Mouse (Mus musculus) layer of hippocampus, adult 6 months (tissue): ENCODE measurements around the gene Wrb. TPM values are rescaled to one million over a fixed set of nuclear protein-coding genes. Genes with fewer than 3 reads are reported as not detected.

Experiments used
- long read RNA-seq, 2 experiments: library from polyadenylated mRNA; unstranded; transcript quantifications; one replicate each; pipeline ENCODE4 v2.0.0; 2019 to 2020
- polyA plus RNA-seq: library from polyadenylated mRNA; unstranded; fragments of <200 nt; fragmentation: Nextera tagmentation; gene quantifications from 2 replicates; pipeline ENCODE4 v1.2.3, GENCODE M21; 2021

Wrb gene
- 101 and 131 TPM in 2 replicates for polyA plus RNA-seq
- long read RNA-seq, experiment 1, transcript Wrb-201 (5 exons, 2,495 nt) = major isoform, 131 of 206 reads
- long read RNA-seq, experiment 1, partial matches to known transcripts = 68 of 206 reads
- long read RNA-seq, experiment 1, other reads (novel, unspliced or antisense) = 3 of 206 reads
- long read RNA-seq, experiment 2, transcript Wrb-205 (3 exons, 406 nt) = minor isoform, 6 of 644 reads
- long read RNA-seq, experiment 2, transcript Wrb-201 (5 exons, 2,495 nt) = major isoform, 597 of 644 reads
- long read RNA-seq, experiment 2, partial matches to known transcripts = 5 of 644 reads
- long read RNA-seq, experiment 2, other reads (novel, unspliced or antisense) = 32 of 644 reads

DNA sequence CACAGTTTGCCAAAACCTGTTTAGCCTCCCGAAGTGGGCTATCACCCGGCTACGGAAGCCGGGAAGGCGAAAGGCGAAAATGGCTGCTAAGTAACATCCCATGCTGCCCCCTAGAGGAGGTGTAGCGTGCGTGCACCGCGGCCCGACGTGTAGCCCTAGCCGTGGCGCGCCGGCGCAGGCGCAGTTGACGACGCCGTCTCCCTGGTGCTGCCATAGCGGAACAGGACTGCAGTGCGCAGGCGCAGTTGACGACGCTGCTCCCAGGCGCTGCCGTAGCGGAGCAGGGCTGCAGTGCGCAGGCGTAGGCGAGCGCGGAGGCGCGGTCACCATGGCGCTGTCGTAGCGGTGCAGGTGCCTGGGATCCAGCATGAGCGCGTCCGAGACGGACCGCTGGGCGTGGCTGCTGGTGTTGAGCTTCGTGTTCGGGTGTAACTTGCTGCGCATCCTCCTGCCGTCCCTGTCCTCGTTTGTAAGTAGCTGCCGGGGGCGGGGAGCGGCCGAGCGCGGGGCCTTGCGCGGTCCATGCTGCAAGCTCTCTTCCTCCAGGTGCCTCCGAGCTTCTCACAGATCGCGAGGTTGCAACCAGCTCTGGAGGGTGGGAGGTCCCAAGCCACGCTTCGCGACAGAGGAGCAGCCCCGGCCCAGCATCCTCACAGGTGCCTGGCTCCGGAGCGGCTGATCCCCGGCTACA is at the start of gene Wrb:
TSS of gene Wrb (plus strand) at position 298 of the 691 bp plus-strand sequence.

DNA sequence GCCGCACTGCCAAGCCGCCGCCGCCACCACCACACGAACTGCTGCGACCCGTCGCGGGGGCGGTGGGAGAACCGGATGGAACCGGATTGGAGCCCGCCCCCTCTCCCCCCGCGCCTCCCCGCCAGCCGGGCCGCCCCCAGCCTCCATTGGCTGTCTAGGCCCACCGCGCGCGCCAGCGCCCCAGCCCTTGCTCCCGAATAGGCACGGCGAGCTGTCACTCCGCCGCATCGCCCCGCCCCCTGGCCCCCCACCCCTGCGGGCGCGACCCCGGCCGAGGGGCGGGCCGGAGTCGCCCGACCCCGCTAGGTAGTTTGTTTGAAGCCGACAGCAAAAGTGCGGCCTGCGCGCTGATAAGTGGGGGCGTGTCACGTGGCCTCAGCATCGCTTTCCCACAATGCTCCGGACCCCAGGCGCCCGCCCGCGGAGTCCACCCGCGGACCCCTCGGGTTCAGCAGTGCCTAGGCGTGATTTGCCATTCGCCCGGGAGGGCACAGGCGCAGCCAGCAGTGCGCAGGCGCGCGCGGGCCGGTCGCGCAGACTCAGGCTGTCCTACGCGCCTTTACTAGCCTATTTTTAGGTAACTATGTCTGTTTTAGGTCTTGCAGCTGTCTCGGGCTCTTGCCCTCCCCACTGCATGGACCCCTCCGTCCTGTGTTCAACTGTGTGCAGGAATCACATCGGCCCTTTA is 17.4 kb upstream of the Wrb start, which contains the start of gene Hmgn1:
TSS of gene Hmgn1 (minus strand) at position 73 of the 688 bp plus-strand sequence.

DNA sequence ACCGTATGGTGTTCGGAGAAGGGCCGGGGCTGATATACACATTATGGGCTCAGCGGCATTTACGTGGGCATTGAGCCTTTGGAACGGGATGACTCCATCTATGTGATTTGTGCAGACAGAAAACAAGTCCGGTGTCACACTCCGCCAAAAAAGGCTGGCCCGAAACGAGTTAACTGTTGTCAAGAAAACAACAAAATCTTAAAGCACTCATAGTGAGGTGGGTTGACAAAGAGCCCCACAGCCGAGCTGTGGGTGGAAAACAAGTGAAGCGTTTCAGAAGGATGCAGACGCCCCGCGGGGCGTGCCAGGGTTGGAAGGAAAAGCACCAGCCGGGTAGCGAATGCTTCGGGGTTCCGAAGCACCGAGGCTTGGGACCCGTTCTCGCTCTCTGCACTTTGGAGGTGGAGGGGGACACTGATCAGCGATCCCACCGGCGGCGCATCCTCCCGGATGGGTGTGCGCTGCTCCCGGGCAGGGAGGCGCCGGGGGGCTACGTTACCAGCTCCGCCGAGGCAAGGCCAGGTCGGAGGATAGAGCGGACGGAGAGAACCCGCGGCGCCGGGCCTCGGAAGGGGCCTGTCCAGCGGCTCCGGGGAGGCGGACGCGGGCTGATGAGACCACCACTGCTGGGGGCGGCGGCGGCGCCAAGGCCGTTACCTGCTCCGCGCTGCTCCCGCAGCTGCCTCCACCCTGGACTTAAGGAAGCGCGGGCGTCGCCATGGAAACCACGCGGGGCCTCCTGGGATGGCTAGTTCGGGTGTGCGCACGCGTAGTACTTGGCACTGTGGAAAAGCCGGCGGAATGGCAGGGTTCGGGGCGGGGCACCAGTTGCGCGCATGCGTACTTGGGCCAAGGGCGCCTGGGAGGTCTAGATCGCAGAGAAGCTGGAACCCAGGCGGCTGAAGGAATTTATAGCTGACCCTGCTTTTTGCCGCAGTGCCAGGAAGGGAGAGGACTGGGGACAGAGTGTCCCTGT is 46.6 kb downstream of the Wrb start, which contains the start of gene Lca5l:
TSS of gene Lca5l (minus strand) at position 741 of the 976 bp plus-strand sequence.

DNA sequence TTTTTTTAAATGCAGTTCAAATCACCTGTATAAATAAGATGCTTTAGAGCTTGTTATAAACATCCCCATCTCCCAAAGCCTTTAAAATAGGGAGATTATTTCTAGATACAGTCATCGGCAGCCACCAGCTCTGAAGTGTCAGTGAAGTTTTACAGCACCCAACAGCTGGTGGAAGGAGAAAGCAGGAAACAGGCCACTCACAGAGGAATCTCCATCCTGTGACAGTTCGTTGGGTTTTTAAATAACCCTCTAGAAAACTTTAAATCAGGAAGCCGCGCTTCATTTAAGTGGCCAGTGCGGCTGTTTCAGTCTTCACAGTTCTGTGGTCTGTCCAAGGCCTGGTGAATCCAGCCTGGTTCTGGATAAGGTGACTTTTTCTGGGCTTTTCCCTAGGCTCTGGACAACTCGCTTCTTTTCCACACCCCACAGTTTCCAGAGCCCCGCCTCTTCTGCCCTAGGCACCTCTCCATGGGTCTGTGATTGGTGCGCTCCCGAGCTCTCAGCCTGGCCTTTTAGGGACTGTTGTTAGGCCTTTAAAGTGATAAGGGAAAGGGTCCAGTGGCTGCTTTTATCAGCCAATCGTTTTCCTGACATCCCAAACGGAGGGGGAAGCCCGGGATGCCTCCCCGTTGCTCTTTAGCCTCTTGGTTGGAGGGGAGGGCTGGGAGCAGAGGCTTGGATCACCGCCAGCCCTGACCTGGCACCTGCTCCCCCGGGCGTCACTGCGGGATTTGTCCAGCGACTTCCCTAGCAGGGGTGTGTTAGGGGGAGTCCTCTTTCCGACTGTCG is 54.9 kb downstream of the Wrb start, which contains the start of gene Sh3bgr:
TSS of gene Sh3bgr (plus strand) at position 538 of the 789 bp plus-strand sequence.

Other genes with a start within 250 kb of the Wrb start
- 40.0 and 43.2 TPM in 2 replicates for gene Psmg1, start 154.4 kb upstream of the Wrb start, polyA plus RNA-seq
- gene Brwd1, start 62.9 kb upstream of the Wrb start, polyA plus RNA-seq = 67.6 and 72.7 TPM in 2 replicates
- 75.6 and 80.4 TPM in 2 replicates for gene Hmgn1, start 17.7 kb upstream of the Wrb start, polyA plus RNA-seq
- 0.73 and 0.80 TPM in 2 replicates for gene Lca5l, start 46.9 kb downstream of the Wrb start, polyA plus RNA-seq
- 1.8 and 2.1 TPM in 2 replicates for gene Sh3bgr, start 55.0 kb downstream of the Wrb start, polyA plus RNA-seq
- gene B3galt5, start 90.4 kb downstream of the Wrb start, polyA plus RNA-seq = 8.8 and 12.0 TPM in 2 replicates